In the genomic region with DNA sequence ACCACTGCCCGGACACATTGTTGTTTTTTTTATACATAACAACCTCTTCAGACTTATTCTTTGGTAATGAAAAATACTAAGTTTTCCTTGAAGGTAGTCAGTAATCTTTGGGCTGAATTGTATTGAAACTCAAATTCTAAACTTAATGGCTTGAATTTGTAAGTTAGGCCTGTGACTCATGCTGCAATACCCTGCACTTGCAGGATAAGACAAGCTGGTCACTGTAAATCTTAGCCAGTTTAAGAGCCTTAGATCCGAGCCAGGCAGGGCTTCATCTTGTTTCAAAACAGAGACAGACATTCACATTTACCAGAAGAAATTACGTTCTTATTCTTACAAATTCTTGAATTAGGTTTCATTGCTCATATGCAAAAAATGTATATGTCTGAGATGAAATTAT, we compare ENCODE assay signal across 15 mouse cellular contexts.
"Had no signal": no experiment of that assay in that cellular context is flagged by ENCODE, and none has a peak within 500 bp of the region (broad histone marks: within the 10 kb centered on the region; RNA-seq: fewer than 3 reads in every experiment).

No protein-coding gene starts in this region.

- DNase-seq: retina, postnatal 1 day; right cerebral cortex, adult 18-20 months; right cerebral cortex, postnatal 14 days; right cerebral cortex, postnatal 25 days; right cerebral cortex, postnatal 4 days; spleen, adult 18-20 months; thymus, adult 18-20 months; thymus, adult 2 months; thymus, postnatal 14 days; thymus, postnatal 25 days; thymus, postnatal 36 days; thymus, postnatal 4 days had no signal

- H3K27me3 ChIP-seq: neural tube, embryonic 13.5 days; neural tube, embryonic 15.5 days; stomach, embryonic 15.5 days had no signal

- H3K36me3 ChIP-seq: neural tube, embryonic 13.5 days; neural tube, embryonic 15.5 days; stomach, embryonic 15.5 days had no signal

- H3K4me3 ChIP-seq: neural tube, embryonic 13.5 days; neural tube, embryonic 15.5 days; stomach, embryonic 15.5 days had no signal

- H3K4me2 ChIP-seq: neural tube, embryonic 13.5 days; neural tube, embryonic 15.5 days; stomach, embryonic 15.5 days had no signal
